Mouse (Mus musculus): ENCODE data around the gene Cfl2. TPM values are rescaled to one million over a fixed set of nuclear protein-coding genes. Genes with fewer than 3 reads are reported as not detected.
"Not testable (repeated sequence)": the region's sequence is repeated elsewhere in the genome, so short reads cannot be mapped to it uniquely, and the experiment has no call there.

The Cfl2 gene
- polyA plus RNA-seq, 1 experiment: 27.8 TPM

DNA sequence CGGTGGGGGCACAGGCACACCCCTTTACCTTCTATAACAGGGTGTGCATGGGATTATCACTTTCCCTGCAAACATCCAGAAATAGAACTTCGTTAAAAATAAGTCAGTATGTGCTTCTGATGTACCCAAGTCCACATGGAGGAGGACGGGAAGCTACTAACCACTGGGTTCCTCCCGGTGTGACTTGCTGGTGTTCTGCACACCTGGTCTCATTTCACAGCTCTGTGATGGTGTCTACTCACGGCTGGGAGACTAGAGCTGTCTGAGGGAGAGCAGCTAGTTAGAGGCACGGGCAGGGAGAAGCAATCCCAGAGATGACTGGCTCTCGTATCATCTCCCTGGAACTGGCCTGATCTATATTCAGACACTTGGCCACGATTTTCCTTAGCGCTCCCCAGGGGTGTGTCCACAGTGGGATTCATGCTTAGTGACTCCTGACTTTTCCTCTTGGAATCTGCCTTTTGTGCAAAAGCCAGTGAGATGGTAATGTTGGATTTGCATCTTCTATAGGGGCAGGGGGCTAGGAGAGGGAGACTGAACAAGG, 28.7 kb downstream of the Cfl2 start:
- TF ChIP-seq POLR2A (IDR thresholded peaks at IDR 0.05; ENCODE audit: borderline replicate concordance, extremely low read depth, low read depth, low read length) (no peak), CTCF (IDR thresholded peaks at IDR 0.05; ENCODE audit: insufficient read depth, low read length) (no peak)
- no peak for DNase-seq
- peaks cover 2% of the 10 kb centered on the region; the same call in 1 of the 2 replicates for H3K4me1 ChIP-seq (ENCODE audit: control insufficient read depth, insufficient read depth, low read length)
- no peak overlapping the region for H3K4me3 ChIP-seq (replicated peaks; ENCODE audit: extremely low read depth, low read depth, low read length)
- WGBS: 70% methylated on average over 9 of the region's 9 CpGs

DNA sequence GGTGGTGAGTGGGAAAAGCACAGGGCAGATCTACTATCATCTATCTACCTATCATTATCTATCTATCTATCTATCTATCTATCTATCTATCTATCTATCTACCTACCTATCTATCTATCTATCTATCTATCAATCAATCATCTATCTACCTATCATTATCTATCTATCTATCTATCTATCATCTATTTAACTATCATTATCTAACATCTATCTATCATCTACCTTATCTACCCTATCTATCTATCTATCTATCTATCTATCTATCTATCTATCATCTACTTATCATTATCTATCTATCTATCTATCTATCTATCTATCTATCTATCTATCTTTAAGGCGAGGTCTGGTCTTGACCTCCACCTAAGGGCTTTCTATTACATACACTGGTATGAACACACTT, 30.8 kb downstream of the Cfl2 start:
- not testable (repeated sequence) for DNase-seq; H3K4me1 ChIP-seq (ENCODE audit: control insufficient read depth, insufficient read depth, low read length); H3K4me3 ChIP-seq (replicated peaks; ENCODE audit: extremely low read depth, low read depth, low read length)
- 88% methylated on average over 1 of the region's 1 CpGs for WGBS

- no peak for TF ChIP-seq POLR2A (IDR thresholded peaks at IDR 0.05; ENCODE audit: borderline replicate concordance, extremely low read depth, low read depth, low read length)
- peak; percentile 99 for TF ChIP-seq CTCF (IDR thresholded peaks at IDR 0.05; ENCODE audit: insufficient read depth, low read length)
- 8% methylated on average over 6 of the region's 6 CpGs for WGBS
Measured at GRCm38 (mm10) chr12:54830574-54830973, 32.1 kb downstream of the Cfl2 start.

DNA sequence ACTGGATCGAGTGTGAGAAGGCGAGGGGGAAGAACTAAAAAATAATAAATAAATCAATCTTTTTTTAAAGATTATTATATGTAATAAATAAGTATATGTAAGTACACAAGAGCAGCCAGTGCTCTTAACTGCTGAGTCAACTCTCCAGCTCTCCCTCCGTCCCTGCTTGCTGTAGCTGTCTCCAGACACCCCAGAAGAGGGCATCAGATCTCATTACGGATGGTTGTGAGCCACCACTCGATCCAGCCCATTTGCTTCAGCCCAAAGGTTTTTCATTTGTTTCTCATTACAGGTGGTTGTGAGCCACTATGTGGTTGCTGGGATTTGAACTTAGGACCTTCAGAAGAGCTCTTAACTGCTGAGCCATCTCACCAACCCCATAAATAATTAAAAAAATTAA, 32.8 kb downstream of the Cfl2 start:
- TF ChIP-seq CTCF (IDR thresholded peaks at IDR 0.05; ENCODE audit: insufficient read depth, low read length) (no peak), POLR2A (IDR thresholded peaks at IDR 0.05; ENCODE audit: borderline replicate concordance, extremely low read depth, low read depth, low read length) (no peak)
- no peaks in the 10 kb centered on the region for H3K4me1 ChIP-seq (ENCODE audit: control insufficient read depth, insufficient read depth, low read length)
- 45% methylated on average over 5 of the region's 5 CpGs for WGBS
- H3K4me3 ChIP-seq (replicated peaks; ENCODE audit: extremely low read depth, low read depth, low read length): no peak overlapping the region
- no peak for DNase-seq

More at GRCm38 (mm10) chr12:54830574-54830973, 32.1 kb downstream of the Cfl2 start:
- Histone ChIP-seq H3K4me1 (ENCODE audit: control insufficient read depth, insufficient read depth, low read length) (peaks cover 2% of the 10 kb centered on the region; the same call in 1 of the 2 replicates), H3K4me3 (replicated peaks; ENCODE audit: extremely low read depth, low read depth, low read length) (no peak overlapping the region)
- peak; percentile 75 for DNase-seq

GRCm38 (mm10) chr12:54828043-54828442, 34.6 kb downstream of the Cfl2 start:
- Histone ChIP-seq H3K4me1 (ENCODE audit: control insufficient read depth, insufficient read depth, low read length) (no peaks in the 10 kb centered on the region), H3K4me3 (replicated peaks; ENCODE audit: extremely low read depth, low read depth, low read length) (no peak overlapping the region)
- no peak for DNase-seq
- 84% methylated on average over 1 of the region's 1 CpGs for WGBS
- TF ChIP-seq POLR2A (IDR thresholded peaks at IDR 0.05; ENCODE audit: borderline replicate concordance, extremely low read depth, low read depth, low read length): no peak
- no peak for TF ChIP-seq CTCF (IDR thresholded peaks at IDR 0.05; ENCODE audit: insufficient read depth, low read length)

GRCm38 (mm10) chr12:54825202-54825601, 37.5 kb downstream of the Cfl2 start:
- peak; percentile 46 for TF ChIP-seq CTCF (IDR thresholded peaks at IDR 0.05; ENCODE audit: insufficient read depth, low read length)
- no peak for TF ChIP-seq POLR2A (IDR thresholded peaks at IDR 0.05; ENCODE audit: borderline replicate concordance, extremely low read depth, low read depth, low read length)
- 95% methylated on average over 3 of the region's 3 CpGs for WGBS
- no peaks in the 10 kb centered on the region; the same call in 1 of the 2 replicates for H3K4me1 ChIP-seq (ENCODE audit: control insufficient read depth, insufficient read depth, low read length)
- no peak overlapping the region for H3K4me3 ChIP-seq (replicated peaks; ENCODE audit: extremely low read depth, low read depth, low read length)
- DNase-seq: no peak

- TF ChIP-seq POLR2A (IDR thresholded peaks at IDR 0.05; ENCODE audit: borderline replicate concordance, extremely low read depth, low read depth, low read length) (no peak), CTCF (IDR thresholded peaks at IDR 0.05; ENCODE audit: insufficient read depth, low read length) (no peak)
- no peak for DNase-seq
Measured at GRCm38 (mm10) chr12:54822836-54823426, 39.7 kb downstream of the Cfl2 start.

GRCm38 (mm10) chr12:54820684-54821161, 42.0 kb downstream of the Cfl2 start:
- TF ChIP-seq POLR2A (IDR thresholded peaks at IDR 0.05; ENCODE audit: borderline replicate concordance, extremely low read depth, low read depth, low read length): no peak
- TF ChIP-seq CTCF (IDR thresholded peaks at IDR 0.05; ENCODE audit: insufficient read depth, low read length): no peak
- H3K4me1 ChIP-seq (ENCODE audit: control insufficient read depth, insufficient read depth, low read length): no peaks in the 10 kb centered on the region; the same call in 1 of the 2 replicates
- DNase-seq: no peak
- WGBS: 53% methylated on average over 2 of the region's 2 CpGs
- no peak overlapping the region for H3K4me3 ChIP-seq (replicated peaks; ENCODE audit: extremely low read depth, low read depth, low read length)

More at GRCm38 (mm10) chr12:54822836-54823426, 39.7 kb downstream of the Cfl2 start:
- 43% methylated on average over 4 of the region's 4 CpGs for WGBS
- Histone ChIP-seq H3K4me3 (replicated peaks; ENCODE audit: extremely low read depth, low read depth, low read length) (no peak overlapping the region), H3K4me1 (ENCODE audit: control insufficient read depth, insufficient read depth, low read length) (no peaks in the 10 kb centered on the region; the same call in 1 of the 2 replicates)

- TF ChIP-seq CTCF (IDR thresholded peaks at IDR 0.05; ENCODE audit: insufficient read depth, low read length) (no peak), POLR2A (IDR thresholded peaks at IDR 0.05; ENCODE audit: borderline replicate concordance, extremely low read depth, low read depth, low read length) (no peak)
- Histone ChIP-seq H3K4me1 (ENCODE audit: control insufficient read depth, insufficient read depth, low read length) (no peaks in the 10 kb centered on the region; the same call in 1 of the 2 replicates), H3K4me3 (replicated peaks; ENCODE audit: extremely low read depth, low read depth, low read length) (no peak overlapping the region)
- no peak for DNase-seq
- WGBS: 46% methylated on average over 6 of the region's 6 CpGs
Measured at GRCm38 (mm10) chr12:54819181-54819935, 43.3 kb downstream of the Cfl2 start.
